Mouse (Mus musculus): ENCODE results near the gene A730049H05Rik. TPM values are rescaled to one million over a fixed set of nuclear protein-coding genes. Genes with fewer than 3 reads are reported as not detected.

Gene A730049H05Rik
- polyA plus RNA-seq (2015; fragmentation: Nextera tagmentation; extraction: Ambion mirVana): 0.73 and 1.0 TPM in 2 replicates

GRCm38 (mm10) chr6:92816311-92816751 lies at the start of gene A730049H05Rik:
A730049H05Rik (plus strand) TSS chr6:92816478.
- peak within 1 kb of the TSS; percentile 18; the same call in 1 of the 2 replicates for H3K4me3 ChIP-seq (ENCODE audit: low read length)
- no peak within 1 kb of the TSS for H3K9ac ChIP-seq (ENCODE audit: low read length)
- no peaks in the 10 kb centered on the region for H3K27me3 ChIP-seq (ENCODE audit: control insufficient read depth, insufficient read depth, low read depth, low read length)
- 35% methylated on average over 8 of the region's 8 CpGs for WGBS
- H3K9me3 ChIP-seq (ENCODE audit: control insufficient read depth, low read length): no peaks in the 10 kb centered on the region
- H3K4me2 ChIP-seq (ENCODE audit: low read depth, low read length): peak within 1 kb of the TSS; percentile 38; the same call in 1 of the 2 replicates
- H3K36me3 ChIP-seq (ENCODE audit: control insufficient read depth, insufficient read depth, low read length): peaks cover 9% of the 10 kb centered on the region; the same call in 1 of the 2 replicates
- H3K4me1 ChIP-seq (replicated peaks; ENCODE audit: control insufficient read depth, insufficient read depth, low read length): peaks cover 11% of the 10 kb centered on the region
- ATAC-seq (ENCODE audit: low read depth): peak; percentile 88
- peak within 1 kb of the TSS; percentile 69 for H3K27ac ChIP-seq (ENCODE audit: low read length)

GRCm38 (mm10) chr6:92776356-92776755 lies 39.9 kb upstream of the A730049H05Rik start:
- no peaks in the 10 kb centered on the region for H3K27me3 ChIP-seq (ENCODE audit: control insufficient read depth, insufficient read depth, low read depth, low read length)
- H3K4me3 ChIP-seq (ENCODE audit: low read length): no peak overlapping the region
- H3K27ac ChIP-seq (ENCODE audit: low read length): no peak overlapping the region
- ATAC-seq (ENCODE audit: low read depth): no peak
- no peaks in the 10 kb centered on the region for H3K4me1 ChIP-seq (replicated peaks; ENCODE audit: control insufficient read depth, insufficient read depth, low read length)
- no peak overlapping the region for H3K4me2 ChIP-seq (ENCODE audit: low read depth, low read length)
- no peak overlapping the region for H3K9ac ChIP-seq (ENCODE audit: low read length)
- 28% methylated on average over 2 of the region's 2 CpGs for WGBS
- H3K36me3 ChIP-seq (ENCODE audit: control insufficient read depth, insufficient read depth, low read length): peaks cover 15% of the 10 kb centered on the region
- no peaks in the 10 kb centered on the region for H3K9me3 ChIP-seq (ENCODE audit: control insufficient read depth, low read length)

GRCm38 (mm10) chr6:92779140-92779934 lies 36.9 kb upstream of the A730049H05Rik start:
- Histone ChIP-seq H3K9me3 (ENCODE audit: control insufficient read depth, low read length) (no peaks in the 10 kb centered on the region), H3K27me3 (ENCODE audit: control insufficient read depth, insufficient read depth, low read depth, low read length) (no peaks in the 10 kb centered on the region), H3K36me3 (ENCODE audit: control insufficient read depth, insufficient read depth, low read length) (peaks cover 13% of the 10 kb centered on the region), H3K27ac (ENCODE audit: low read length) (no peak overlapping the region), H3K4me3 (ENCODE audit: low read length) (no peak overlapping the region), H3K9ac (ENCODE audit: low read length) (no peak overlapping the region), H3K4me2 (ENCODE audit: low read depth, low read length) (no peak overlapping the region), H3K4me1 (replicated peaks; ENCODE audit: control insufficient read depth, insufficient read depth, low read length) (no peaks in the 10 kb centered on the region)
- 76% methylated on average over 11 of the region's 11 CpGs for WGBS
- peak; percentile 75 for ATAC-seq (ENCODE audit: low read depth)

GRCm38 (mm10) chr6:92779935-92780205 lies 36.4 kb upstream of the A730049H05Rik start:
- WGBS: 35% methylated on average over 5 of the region's 5 CpGs
- H3K4me3 ChIP-seq (ENCODE audit: low read length): no peak overlapping the region
- no peaks in the 10 kb centered on the region for H3K9me3 ChIP-seq (ENCODE audit: control insufficient read depth, low read length)
- peaks cover 13% of the 10 kb centered on the region for H3K36me3 ChIP-seq (ENCODE audit: control insufficient read depth, insufficient read depth, low read length)
- no peak overlapping the region for H3K27ac ChIP-seq (ENCODE audit: low read length)
- H3K27me3 ChIP-seq (ENCODE audit: control insufficient read depth, insufficient read depth, low read depth, low read length): no peaks in the 10 kb centered on the region
- no peak for ATAC-seq (ENCODE audit: low read depth)
- H3K4me1 ChIP-seq (replicated peaks; ENCODE audit: control insufficient read depth, insufficient read depth, low read length): no peaks in the 10 kb centered on the region
- H3K4me2 ChIP-seq (ENCODE audit: low read depth, low read length): no peak overlapping the region
- H3K9ac ChIP-seq (ENCODE audit: low read length): no peak overlapping the region

- Histone ChIP-seq H3K27ac (ENCODE audit: low read length) (no peak overlapping the region), H3K4me3 (ENCODE audit: low read length) (no peak overlapping the region), H3K36me3 (ENCODE audit: control insufficient read depth, insufficient read depth, low read length) (peaks cover 17% of the 10 kb centered on the region), H3K4me2 (ENCODE audit: low read depth, low read length) (no peak overlapping the region), H3K27me3 (ENCODE audit: control insufficient read depth, insufficient read depth, low read depth, low read length) (no peaks in the 10 kb centered on the region), H3K4me1 (replicated peaks; ENCODE audit: control insufficient read depth, insufficient read depth, low read length) (no peaks in the 10 kb centered on the region), H3K9me3 (ENCODE audit: control insufficient read depth, low read length) (no peaks in the 10 kb centered on the region), H3K9ac (ENCODE audit: low read length) (no peak overlapping the region)
- no peak for ATAC-seq (ENCODE audit: low read depth)
- 85% methylated on average over 6 of the region's 6 CpGs for WGBS
Measured at GRCm38 (mm10) chr6:92781446-92781845, 34.8 kb upstream of the A730049H05Rik start.

- Histone ChIP-seq H3K9ac (ENCODE audit: low read length) (no peak overlapping the region), H3K4me1 (replicated peaks; ENCODE audit: control insufficient read depth, insufficient read depth, low read length) (peaks cover 3% of the 10 kb centered on the region; the same call in 1 of the 2 replicates), H3K27ac (ENCODE audit: low read length) (no peak overlapping the region), H3K4me2 (ENCODE audit: low read depth, low read length) (no peak overlapping the region), H3K27me3 (ENCODE audit: control insufficient read depth, insufficient read depth, low read depth, low read length) (no peaks in the 10 kb centered on the region), H3K4me3 (ENCODE audit: low read length) (no peak overlapping the region), H3K9me3 (ENCODE audit: control insufficient read depth, low read length) (no peaks in the 10 kb centered on the region), H3K36me3 (ENCODE audit: control insufficient read depth, insufficient read depth, low read length) (peaks cover 15% of the 10 kb centered on the region)
- WGBS: 22% methylated on average over 7 of the region's 7 CpGs
- ATAC-seq (ENCODE audit: low read depth): no peak
Measured at GRCm38 (mm10) chr6:92784782-92785181, 31.5 kb upstream of the A730049H05Rik start.

- WGBS: 26% methylated on average over 20 of the region's 20 CpGs
- Histone ChIP-seq H3K27ac (ENCODE audit: low read length) (no peak overlapping the region), H3K27me3 (ENCODE audit: control insufficient read depth, insufficient read depth, low read depth, low read length) (no peaks in the 10 kb centered on the region), H3K9ac (ENCODE audit: low read length) (0 out of 2 replicates have a peak overlapping the region, but pooled peaks have one; percentile 11), H3K4me1 (replicated peaks; ENCODE audit: control insufficient read depth, insufficient read depth, low read length) (peaks cover 3% of the 10 kb centered on the region; the same call in 1 of the 2 replicates), H3K9me3 (ENCODE audit: control insufficient read depth, low read length) (no peaks in the 10 kb centered on the region), H3K36me3 (ENCODE audit: control insufficient read depth, insufficient read depth, low read length) (peaks cover 15% of the 10 kb centered on the region), H3K4me3 (ENCODE audit: low read length) (peak overlapping the region; percentile 15; the same call in 1 of the 2 replicates), H3K4me2 (ENCODE audit: low read depth, low read length) (peak overlapping the region; percentile 35)
- no peak for ATAC-seq (ENCODE audit: low read depth)
Measured at GRCm38 (mm10) chr6:92786701-92787375, 29.4 kb upstream of the A730049H05Rik start.

- ATAC-seq (ENCODE audit: low read depth): peak; percentile 79
- WGBS: 1% methylated on average over 11 of the region's 12 CpGs
- peaks cover 15% of the 10 kb centered on the region for H3K36me3 ChIP-seq (ENCODE audit: control insufficient read depth, insufficient read depth, low read length)
Measured at GRCm38 (mm10) chr6:92787376-92787712, 28.9 kb upstream of the A730049H05Rik start.

GRCm38 (mm10) chr6:92793804-92794203 lies 22.5 kb upstream of the A730049H05Rik start:
- no peak overlapping the region for H3K27ac ChIP-seq (ENCODE audit: low read length)
- no peaks in the 10 kb centered on the region for H3K27me3 ChIP-seq (ENCODE audit: control insufficient read depth, insufficient read depth, low read depth, low read length)
- 74% methylated on average over 6 of the region's 6 CpGs for WGBS
- no peaks in the 10 kb centered on the region for H3K4me1 ChIP-seq (replicated peaks; ENCODE audit: control insufficient read depth, insufficient read depth, low read length)
- no peak overlapping the region for H3K4me2 ChIP-seq (ENCODE audit: low read depth, low read length)
- H3K9me3 ChIP-seq (ENCODE audit: control insufficient read depth, low read length): no peaks in the 10 kb centered on the region
- H3K36me3 ChIP-seq (ENCODE audit: control insufficient read depth, insufficient read depth, low read length): peaks cover 30% of the 10 kb centered on the region
- ATAC-seq (ENCODE audit: low read depth): no peak
- H3K4me3 ChIP-seq (ENCODE audit: low read length): no peak overlapping the region
- H3K9ac ChIP-seq (ENCODE audit: low read length): no peak overlapping the region

More at GRCm38 (mm10) chr6:92787376-92787712, 28.9 kb upstream of the A730049H05Rik start:
- Histone ChIP-seq H3K27ac (ENCODE audit: low read length) (no peak overlapping the region), H3K9me3 (ENCODE audit: control insufficient read depth, low read length) (no peaks in the 10 kb centered on the region), H3K4me1 (replicated peaks; ENCODE audit: control insufficient read depth, insufficient read depth, low read length) (peaks cover 3% of the 10 kb centered on the region; the same call in 1 of the 2 replicates), H3K4me2 (ENCODE audit: low read depth, low read length) (peak overlapping the region; percentile 35), H3K9ac (ENCODE audit: low read length) (no peak overlapping the region), H3K27me3 (ENCODE audit: control insufficient read depth, insufficient read depth, low read depth, low read length) (no peaks in the 10 kb centered on the region), H3K4me3 (ENCODE audit: low read length) (peak overlapping the region; percentile 15; the same call in 1 of the 2 replicates)
